Mouse (Mus musculus) gastrocnemius, postnatal 14 days (tissue): ENCODE data around the gene Cldn7. TPM values are rescaled to one million over a fixed set of nuclear protein-coding genes. Genes with fewer than 3 reads are reported as not detected.
"Not testable (repeated sequence)": the region's sequence is repeated elsewhere in the genome, so short reads cannot be mapped to it uniquely, and the experiment has no call there.

Experiments used
- DNase-seq: peaks from one replicate; pipeline ENCODE4 v3.0.0; 2021; ENCODE audit warnings: mixed read lengths
- intact Hi-C: fragments of 180-260 bp; cut with DNase I; formaldehyde crosslinking; loops from one replicate; pipeline ENCODE4 v1.15.1; 2025; ENCODE audit warnings: low total_unique reads
- total RNA-seq, 2 experiments: library from RNA; stranded (reverse); gene quantifications; 2 replicates each; pipeline ENCODE4 v1.2.3; 2021

Gene Cldn7
- total RNA-seq, 2 experiments from 2014 or later, result 0.72 TPM; not detected in 1

GRCm38 (mm10) chr11:69948066-69948762 is 16.4 kb upstream of the Cldn7 start, which contains the start of gene Slc2a4:
Slc2a4 (minus strand) TSS chr11:69948188.
- intact Hi-C loops, result no loop called here
- DNase-seq, result peak; percentile 96

- intact Hi-C loops, result no loop called here
These were observed 15.8 kb upstream of the Cldn7 start for GRCm38 (mm10) chr11:69948763-69949150.

GRCm38 (mm10) chr11:69950807-69951459 is 13.6 kb upstream of the Cldn7 start:
- DNase-seq, result no peak
- intact Hi-C loops, result no loop called here

More at GRCm38 (mm10) chr11:69948763-69949150, 15.8 kb upstream of the Cldn7 start:
- peak; percentile 86 for DNase-seq

GRCm38 (mm10) chr11:69952274-69952673 is 12.3 kb upstream of the Cldn7 start:
- DNase-seq, result no peak
- intact Hi-C loops, result no loop called here

DNA sequence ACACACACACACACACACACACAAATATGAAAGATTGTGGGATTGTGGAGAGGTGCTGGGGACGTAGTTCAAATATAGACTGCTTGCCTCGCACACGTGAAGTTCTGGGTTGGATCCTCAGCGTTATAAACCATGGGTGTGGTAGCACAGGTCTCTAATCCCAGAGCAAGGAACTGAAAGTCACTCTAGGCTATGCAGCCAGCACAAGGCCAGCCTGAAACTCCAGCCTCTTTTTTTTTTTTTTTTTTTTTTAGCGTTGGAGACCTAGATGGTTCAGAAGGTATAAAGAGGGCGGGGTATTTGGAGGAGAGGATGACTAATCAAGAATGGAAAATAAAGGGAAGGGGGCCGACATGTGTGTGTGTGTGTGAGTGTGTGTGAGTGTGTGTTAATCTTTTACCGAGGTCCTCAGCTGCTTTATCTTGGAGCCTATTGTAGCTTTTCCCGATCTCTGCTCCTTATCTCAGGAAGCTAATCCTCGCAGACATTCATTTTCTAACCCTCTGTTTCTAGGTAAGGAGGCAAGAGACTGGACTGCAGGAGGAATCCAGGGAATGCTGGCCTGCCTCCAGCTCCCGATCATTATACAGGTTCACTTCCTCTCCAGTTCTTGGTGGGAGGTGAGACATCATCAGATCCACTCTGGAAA is 11.2 kb upstream of the Cldn7 start:
- intact Hi-C loops, result no loop called here
- no peak for DNase-seq

DNA sequence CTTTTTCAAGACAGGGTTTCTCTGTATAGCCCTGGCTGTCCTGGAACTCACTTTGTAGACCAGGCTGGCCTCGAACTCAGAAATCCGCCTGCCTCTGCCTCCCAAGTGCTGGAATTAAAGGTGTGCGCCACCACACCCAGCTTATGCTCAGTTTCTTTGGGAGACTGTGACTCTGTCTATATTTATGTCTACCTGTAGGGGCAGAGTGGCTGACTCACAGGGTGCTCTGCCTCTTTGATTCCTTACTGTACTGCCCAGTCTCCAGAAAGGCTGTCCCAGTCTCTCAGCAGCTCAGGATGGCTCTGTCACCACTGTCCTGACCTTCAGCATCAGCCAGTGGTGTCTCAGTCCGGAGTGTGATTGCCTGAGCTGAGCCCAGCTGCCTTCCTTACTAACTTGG is 9.0 kb upstream of the Cldn7 start:
- DNase-seq, intact Hi-C loops: not testable (repeated sequence)

DNA sequence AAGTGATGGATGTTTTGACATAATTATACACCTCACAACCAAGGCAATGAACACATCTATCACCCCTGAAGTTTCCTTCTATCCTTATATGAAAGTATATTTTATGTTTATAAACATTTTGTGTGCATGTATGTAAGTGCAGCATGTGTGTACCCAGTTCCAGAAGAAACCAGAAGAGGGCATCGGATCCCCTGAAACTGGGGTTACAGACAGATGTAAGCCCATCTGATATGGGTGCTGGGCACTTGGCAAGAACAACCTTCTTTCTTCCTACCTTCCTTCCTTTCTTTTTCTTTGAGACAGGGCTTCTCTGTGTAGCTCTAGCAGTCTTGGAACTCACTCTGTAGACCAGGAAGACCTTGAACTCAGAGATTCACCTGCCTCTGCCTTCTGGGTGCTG is 8.4 kb upstream of the Cldn7 start:
- intact Hi-C loops, result no loop called here
- no peak for DNase-seq

GRCm38 (mm10) chr11:69960616-69961015 is 4.0 kb upstream of the Cldn7 start:
- no peak for DNase-seq
- intact Hi-C loops, result no loop called here

DNA sequence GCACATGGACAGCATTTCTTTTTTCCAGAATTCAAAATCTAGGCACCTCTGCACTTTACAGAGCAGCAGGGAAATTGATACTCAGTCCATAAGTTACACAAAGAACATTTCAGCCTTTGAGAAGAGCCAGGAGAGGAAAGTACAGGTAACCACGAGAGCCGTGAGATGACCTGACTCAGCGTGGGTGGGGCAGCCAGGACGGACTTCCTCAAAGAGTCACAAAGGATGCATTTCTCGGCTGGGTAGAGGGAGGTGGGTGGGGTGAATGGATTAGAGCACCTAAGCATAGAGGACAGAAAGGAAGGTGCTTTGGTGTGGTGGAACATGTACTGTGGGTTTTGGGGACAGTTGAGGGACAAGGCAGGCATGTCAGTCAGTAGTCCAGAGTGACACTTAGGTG is 2.7 kb upstream of the Cldn7 start:
- intact Hi-C loops, result no loop called here
- DNase-seq, result no peak

DNA sequence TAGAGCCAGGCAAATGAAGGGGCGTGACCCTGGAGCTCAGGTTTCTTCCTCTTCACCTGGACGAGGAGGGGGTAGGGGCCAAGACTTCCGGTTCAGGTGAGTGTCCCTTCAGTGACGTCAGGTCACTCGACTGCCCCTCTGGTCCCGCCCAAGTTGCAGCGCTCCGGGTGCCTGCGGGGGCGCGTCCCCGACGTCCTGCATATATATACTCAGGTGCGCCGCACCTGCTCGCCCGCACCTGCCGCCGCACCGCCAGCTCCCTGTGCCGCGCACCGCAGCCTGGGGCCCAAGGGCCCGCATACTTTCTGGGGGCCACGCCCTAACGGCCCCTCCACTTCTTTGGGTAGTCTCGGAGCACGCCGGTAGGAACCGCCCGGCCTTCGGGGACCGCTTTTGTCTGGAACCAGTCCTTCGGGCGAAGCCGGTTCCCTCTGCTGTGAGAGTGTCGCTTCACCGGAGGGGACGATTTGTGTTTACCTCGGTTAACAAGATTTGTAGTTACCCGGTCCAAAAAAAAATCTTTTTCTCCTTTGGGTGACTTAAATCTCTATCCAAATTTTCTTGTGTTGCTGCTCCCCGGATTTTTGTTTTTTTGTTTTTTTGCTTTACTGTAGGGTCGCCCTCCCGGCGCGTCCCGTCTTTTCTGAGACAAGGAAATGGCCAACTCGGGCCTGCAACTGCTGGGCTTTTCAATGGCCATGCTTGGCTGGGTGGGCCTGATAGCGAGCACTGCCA is 859 bp downstream of the Cldn7 start:
- DNase-seq, result no peak
- intact Hi-C loops, result no loop called here

DNA sequence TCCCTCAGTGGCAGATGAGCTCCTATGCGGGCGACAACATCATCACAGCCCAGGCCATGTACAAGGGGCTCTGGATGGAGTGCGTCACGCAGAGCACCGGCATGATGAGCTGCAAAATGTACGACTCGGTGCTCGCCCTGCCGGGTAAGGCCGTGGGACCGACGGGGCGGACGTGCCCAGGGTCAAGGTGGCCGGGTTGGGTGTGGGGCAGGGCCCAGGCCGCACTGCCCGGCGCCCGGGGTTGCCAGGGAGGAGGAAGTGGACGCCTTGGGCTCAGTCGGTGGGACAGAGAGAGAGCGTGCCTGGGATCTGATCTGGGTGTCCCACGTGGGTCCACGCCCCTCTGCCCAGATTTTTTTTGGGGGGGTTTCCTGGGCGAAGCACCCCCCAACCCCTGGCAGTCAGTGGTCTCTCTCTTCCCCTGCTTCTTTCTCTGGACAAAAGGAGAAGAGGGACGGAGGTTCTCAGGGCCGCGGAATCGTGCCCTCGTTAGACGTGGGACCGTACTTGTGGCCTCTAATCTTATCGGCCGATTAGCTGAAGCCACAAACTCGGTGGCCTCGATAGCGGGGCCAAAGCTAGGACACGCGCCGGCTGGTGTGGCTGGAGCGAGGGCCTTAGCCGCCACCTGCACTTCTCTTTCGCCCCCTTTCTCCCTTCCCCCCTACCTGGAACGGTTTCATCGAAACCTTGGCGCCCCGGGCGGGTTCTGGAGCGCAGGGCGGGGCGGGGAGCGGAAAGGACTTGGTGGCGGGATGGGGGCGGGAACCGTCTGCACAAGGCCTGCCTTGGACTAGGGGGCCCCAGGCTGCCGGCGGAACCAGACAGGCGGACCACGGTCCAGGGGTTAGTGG is 1.7 kb downstream of the Cldn7 start:
- peak; percentile 39 for DNase-seq
- intact Hi-C loops, result no loop called here

GRCm38 (mm10) chr11:69966860-69967517 is 2.4 kb downstream of the Cldn7 start:
- intact Hi-C loops, result no loop called here
- no peak for DNase-seq

DNA sequence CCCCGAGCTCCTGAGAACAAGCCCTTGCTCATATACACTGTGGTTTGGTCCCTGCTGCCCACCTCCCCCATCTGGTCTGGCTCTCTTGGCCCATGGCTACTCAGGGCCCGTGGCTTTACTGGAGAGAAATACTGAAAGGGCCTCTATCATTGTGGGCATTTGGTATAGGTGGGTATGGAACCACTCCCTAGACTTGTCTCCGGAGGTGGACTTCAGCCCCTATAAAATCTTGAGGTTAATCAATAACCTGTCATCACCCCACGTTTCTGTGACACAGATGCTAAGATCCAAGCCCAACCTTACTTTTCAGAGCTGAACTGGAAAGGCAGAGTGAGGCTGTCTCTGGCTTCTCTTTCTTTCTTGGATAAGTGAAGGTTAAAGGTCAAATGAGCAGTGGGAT is 4.2 kb downstream of the Cldn7 start:
- DNase-seq, result no peak
- intact Hi-C loops, result no loop called here

DNA sequence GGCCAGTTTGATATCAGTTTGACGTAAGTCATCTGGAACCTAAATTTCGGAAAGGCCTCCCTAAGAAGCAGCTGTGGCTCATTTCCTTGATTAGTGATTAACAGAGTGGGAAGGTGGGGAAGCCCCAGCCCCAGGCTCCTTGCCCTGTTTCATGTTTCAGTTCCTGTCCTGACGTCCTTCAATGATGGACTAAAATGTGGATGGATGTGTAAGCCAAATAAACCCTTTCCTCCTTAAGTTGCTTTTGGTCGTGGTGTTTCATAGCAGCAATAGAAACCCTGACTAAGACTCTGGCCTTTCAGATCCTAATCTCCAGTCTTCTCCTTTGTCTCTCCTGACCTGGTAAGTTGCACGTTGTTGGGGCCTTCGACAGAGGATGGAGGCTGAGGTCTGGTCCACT is 5.6 kb downstream of the Cldn7 start:
- intact Hi-C loops, result no loop called here
- no peak for DNase-seq

GRCm38 (mm10) chr11:69970775-69971174 is 6.2 kb downstream of the Cldn7 start:
- DNase-seq, result no peak
- intact Hi-C loops, result no loop called here

DNA sequence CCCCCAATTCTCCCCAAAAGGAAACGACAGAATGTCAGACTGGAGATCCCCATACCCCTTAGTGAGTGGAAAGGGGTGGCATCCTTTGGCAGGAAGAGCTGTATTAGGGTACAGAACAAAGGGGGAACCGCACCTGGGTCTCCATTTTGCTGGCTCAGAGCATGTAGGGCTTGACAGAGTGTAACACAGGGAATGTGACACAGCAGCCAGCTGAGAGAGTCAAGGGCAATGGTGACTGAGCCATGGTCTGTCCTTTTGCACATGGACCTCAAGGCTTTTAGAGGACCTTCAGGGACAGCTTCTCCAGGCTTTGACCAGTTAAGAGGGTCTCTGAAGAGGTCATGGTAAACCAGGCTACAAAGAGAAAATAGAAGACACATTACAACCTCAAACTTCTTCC is 10.3 kb downstream of the Cldn7 start:
- DNase-seq, result no peak
- intact Hi-C loops, result no loop called here

DNA sequence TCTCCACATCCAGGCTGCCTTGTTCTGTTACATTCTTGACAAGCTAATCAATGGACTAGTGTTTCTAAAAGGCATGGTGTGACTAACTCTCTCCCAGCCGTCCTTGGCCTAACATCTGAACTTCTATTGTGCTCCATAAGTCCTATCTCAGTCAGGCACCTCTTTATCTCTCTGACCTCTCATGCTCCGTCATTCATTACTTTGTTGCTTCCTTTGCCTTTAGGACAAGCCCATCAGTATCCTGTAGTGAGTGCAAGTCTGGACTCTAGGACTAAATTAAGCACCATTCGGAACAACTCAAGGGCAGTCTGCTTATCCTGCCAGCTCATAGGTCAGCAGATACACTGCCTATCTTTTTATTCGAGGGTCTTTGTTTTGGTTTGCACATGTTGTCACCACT is 11.7 kb downstream of the Cldn7 start:
- DNase-seq, result no peak
- intact Hi-C loops, result no loop called here

DNA sequence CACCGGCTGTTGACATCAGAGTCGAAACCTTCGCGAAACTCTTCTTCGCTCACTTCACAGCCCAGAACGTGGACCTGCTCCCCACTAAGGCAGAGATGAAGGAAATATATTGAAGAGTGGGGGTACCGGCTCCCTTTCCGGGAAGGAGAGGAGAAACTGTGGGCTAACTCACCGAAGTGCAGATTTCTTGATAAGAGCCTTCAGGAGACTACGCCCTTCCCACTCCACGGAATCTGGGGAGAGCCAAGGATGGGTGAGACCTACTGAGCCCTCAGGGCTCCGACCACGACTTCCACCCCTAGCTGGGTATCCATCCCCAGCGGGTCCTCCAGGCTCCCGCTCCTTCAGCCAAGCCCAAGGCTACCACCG is 15.2 kb downstream of the Cldn7 start:
- DNase-seq, result no peak
- intact Hi-C loops, result no loop called here
